Mouse (Mus musculus): ENCODE data around the gene Lpin1.
A peak's percentile ranks its signal among the peaks of the same experiment; 100 is the strongest.

The Lpin1 gene

DNA sequence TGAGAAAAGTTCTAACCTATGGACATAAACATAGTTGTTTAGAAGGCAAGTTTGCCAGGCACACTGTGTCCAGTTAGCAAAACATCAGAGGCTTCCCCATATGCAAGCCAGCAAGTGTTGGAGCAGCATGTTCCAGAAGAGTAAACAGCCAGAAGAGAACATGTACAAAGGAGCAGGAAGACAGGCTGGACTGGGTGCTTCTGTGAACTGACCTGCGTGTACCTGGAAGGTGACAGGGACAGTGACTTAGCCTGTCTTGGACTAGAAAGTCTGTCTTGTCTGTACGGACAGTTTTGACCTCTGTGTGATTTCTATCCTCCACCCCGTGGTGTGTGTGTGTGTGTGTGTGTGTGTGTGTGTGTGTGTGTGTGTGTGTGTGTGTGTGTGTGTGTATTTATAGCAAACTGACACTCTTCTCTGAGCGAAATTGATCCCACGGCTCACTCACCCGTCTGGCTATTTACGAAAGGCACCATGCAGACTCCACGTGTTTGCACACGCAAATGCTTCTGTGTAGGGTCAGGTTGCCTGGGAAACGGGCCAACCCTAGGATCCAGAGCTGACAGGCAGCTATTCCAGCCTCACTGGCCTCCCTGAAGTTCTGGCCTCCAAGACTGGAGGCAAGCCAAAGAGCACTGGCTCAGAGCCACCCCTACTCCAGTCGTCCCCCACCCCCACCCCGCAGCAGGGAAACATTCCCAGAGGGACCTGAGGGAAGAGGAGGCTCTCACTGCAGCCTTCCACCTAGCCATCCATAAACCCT lies 7.9 kb upstream of the Lpin1 start:
- peak; percentile 65 for DNase-seq

DNA sequence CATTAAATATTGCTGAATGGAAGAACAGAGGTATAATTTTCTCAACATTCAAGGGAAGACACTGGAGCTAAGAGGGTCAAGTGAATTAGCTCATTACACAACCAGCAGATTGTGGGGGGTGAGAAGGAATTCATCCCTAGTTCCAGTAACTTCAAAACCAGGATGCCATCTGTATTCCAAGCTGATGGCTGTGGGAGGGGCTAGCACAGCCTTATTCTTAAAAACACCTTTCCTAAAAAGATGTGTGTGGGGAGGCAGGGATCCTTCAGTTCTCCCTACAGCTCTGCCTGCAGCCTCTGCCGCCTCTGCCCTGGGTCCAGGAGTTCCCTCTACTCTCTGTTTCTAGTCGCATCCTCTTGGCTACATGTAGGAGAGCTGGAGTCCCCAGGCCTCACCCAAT lies 5.0 kb upstream of the Lpin1 start:
- DNase-seq, result no peak

DNA sequence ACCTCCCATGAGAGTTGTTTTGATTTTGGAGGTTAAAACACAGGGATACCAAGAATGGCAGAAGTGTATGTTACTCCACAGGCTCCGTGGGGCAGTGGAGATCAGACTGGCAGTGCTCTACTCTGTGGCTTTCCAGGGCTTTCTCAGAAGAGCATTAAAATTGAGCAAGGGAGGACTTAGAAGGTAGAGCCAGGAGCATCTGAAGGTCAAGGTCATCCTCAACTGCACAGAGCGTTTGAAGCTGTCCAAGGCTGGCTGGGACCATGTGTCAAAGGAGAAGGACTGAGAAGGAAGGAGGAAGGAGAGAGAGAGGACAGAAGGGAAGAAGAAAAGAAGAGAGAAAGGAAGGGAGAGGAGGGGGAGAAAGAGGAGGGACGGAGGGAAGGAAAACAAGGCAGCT lies 3.8 kb upstream of the Lpin1 start:
- DNase-seq, result no peak

DNA sequence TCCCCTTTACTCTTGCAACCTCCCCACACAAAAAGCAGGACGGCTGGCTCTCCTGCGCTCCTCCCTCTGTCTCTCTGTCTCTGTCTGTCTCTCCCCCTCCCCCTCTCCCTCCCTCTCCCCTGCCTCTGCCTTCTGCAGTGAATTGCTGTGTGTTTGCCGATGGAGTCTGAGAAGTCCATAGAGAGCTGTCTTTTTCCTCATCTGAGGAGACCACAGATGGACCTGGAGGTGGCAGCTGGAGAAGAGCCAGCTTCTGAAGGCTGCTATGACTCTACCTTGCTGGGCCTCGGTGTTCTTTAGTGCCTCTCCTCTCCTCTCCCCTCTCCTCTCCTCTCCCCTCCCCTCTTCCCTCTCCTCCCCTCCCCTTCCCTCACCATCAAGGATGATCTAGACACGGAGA lies 5.1 kb downstream of the Lpin1 start:
- DNase-seq, result no peak

DNA sequence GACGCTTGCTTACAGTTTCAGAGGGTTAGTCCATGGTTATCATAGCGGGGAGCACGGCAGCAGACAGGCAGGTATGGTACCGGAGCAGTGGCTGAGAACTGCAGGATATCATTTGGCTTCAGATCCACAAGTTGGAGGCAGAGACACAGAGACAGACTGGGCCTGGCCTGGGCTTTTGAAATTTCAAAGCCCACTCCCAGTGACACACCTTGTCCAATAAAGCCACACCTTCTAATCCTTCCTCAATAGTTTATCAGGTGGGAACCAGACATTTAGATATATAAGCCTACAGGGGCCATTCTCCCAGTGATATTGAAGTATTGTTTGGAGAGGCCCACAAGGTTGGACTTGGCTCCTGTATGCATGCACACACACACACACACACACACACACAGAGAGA lies 8.5 kb downstream of the Lpin1 start:
- no peak for DNase-seq

DNA sequence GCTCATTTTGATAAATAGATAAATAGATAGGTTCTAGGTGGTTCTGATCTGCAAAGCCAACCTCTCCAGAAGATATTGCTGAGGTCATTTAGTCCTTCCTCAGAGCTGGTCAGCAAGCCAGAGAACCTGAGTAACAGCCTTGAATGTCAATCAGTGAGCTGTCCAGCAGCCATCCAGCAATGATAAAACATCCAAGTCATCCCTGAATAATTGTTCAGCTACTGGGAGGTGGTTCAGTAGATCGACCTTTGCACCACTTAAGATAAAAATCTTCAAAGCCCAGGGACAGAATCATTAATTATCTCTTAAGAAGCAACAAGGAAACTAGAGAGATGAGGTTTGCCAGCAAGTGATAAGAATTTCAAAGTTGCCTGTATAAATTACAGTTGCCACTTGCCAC lies 10.4 kb downstream of the Lpin1 start:
- no peak for DNase-seq

DNA sequence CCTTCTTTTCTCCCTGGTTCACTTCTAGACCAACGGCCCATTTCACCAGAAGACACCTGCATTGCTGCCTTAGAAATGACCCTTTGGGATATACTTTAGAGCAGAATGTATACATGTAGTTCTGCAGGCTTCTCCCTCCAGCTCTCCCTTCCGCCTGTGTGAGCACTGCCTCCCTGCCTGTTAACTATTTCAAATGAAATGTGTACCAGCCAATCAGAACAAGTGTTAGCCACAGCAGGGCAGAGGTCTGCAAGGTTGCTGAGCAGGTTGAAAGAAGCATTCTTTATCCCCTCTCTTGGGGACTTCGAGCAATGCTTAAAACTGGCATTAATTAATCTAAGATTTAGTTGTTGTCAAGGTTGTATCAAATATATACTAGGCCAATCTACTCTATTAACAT lies 11.4 kb downstream of the Lpin1 start:
- DNase-seq, result no peak

DNA sequence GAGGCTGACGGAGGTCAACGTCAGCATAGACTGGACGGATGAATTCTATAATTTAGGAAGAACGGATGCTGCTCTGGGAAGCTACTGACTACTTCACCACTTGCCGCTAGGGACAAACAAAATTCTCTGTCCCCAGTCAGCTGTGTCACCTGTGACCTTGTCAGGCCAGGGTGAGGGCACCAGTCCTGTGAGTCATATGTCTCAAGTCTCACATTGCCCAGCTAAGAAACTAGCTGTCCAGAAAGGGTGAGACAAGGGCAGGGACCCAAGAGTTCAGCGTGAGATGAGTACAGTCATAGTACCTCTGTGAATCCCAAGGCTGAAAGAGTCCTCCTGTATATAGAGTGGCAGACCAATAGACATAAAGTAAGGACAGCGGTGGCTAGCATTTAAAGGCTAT lies 17.0 kb downstream of the Lpin1 start:
- DNase-seq, result no peak

DNA sequence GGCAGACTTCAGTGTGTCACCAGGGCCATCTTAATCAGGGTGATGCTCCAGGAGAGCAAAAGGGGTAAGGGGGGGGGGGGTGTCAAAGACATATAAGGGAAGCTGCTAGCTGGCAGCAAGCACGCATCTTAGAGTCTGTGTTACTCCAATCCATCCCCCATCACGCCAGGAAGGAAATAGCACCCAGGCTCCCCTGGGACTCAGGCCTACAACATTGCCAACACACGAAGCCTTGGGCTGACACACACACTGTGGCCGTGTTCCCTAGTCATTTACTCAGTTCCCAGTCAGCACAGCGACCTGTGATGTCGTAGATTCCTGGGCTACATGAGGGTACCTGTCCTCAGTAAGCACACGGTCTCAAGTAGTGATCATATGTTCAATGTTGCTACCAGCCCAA lies 17.8 kb downstream of the Lpin1 start:
- no peak for DNase-seq

DNA sequence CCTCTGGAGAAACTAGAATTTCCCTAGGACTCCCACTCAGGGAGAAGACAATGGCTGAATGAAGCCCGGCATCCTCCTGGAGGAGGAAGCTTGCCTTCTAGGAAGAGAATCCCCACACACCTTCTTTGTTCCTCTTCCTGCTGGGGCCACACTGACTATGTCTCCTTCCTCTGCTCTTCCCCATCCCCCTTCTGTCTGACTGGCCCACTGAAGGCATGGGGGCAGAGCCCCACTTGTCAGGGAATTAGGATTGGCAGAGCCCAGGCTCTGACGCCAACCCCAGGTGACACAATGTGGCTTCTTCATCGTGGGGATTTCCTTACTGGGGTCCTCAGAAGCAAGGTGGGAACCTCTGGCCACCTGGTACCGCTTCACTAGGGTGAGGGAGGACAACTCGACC lies 18.3 kb downstream of the Lpin1 start:
- DNase-seq, result no peak

DNA sequence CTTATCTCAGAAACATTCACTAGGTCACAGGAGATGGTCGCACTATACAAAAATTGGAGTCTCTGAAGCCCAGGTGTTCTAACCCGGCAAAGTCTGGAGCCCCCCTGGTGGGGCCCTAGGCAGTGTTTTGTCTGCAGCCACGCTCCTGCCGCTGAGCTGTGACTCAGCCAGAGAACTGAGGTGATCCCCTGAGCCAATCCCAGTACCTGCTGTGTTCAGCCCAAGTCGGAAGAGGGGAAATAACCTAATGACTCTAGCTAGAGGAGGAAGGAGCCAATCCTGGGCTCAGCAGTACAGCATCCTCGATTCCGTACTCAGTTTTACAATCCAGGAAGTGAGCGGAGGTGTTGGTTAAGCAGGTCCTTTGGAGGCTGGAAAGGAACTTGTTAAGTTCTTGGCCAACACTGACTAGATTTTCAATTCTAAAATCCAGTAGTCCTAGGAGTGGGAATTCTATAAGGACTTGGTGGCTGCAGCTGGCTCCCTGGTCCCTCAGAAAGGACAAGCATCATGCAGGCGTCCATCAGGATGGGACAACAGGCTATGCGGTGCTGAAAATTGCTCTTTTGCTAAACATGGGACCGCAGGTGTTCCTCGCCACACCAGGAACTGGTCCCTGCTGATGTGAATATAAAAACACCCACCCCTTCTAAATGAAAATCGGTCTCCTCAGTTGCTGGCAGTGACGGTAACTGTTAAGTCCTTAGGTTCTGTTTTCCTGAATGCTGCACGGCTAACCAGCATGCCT lies 19.1 kb downstream of the Lpin1 start:
- peak; percentile 82 for DNase-seq

DNA sequence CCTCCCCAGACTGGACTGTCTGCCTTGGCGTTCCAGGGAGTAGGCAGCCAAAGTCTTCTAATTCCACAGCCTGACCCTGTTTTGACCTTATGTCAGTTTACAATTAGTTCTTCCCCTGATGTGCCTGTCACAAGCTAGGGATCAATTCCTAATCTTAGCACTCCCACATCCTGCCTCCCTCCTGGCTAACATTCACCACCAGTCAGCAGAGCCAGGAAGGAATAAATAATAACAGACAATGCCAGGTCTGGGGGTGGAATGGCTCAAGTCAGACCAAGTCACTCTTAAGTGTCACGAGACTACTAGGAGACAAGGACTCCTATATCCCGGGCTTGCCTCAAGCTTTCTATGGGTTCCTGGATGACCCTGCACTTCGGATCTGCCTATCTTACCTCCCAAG lies 20.8 kb downstream of the Lpin1 start:
- DNase-seq, result no peak

DNA sequence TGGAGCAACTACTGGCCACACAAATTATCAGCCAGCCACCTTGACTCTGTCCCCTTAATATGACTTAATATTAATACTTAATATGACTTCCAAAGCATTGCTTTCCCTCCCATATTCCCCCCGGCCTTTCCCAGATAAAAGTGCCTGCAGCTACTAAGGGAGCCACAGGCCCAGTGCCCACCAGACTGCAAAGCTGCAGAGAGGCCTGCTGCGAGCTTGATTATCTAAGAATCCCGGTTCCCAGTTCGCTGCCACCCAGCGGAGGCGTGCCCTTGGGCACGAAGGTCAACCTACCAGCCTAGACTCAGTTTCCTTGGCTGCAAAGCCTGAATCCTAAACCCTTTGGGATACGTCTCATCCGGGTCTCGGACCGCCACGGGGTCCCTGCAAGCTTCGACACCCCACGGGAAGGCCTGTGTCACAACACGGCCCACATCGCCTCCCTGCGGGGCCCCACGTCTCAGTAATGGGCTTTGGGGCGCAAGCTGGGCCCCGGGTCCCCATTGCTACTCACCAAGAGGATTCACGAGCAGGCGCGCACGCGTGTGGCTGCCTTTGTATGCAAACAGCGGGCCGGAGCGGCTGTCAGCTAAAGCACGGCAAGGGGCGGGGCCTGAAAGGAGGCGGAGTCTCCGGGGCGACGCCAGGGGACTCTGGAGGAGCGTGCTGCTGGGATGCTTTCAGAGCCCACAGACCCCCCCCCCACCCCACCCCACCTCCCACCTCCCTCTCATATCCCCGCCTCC lies 21.4 kb downstream of the Lpin1 start:
- DNase-seq, result peak; percentile 94

DNA sequence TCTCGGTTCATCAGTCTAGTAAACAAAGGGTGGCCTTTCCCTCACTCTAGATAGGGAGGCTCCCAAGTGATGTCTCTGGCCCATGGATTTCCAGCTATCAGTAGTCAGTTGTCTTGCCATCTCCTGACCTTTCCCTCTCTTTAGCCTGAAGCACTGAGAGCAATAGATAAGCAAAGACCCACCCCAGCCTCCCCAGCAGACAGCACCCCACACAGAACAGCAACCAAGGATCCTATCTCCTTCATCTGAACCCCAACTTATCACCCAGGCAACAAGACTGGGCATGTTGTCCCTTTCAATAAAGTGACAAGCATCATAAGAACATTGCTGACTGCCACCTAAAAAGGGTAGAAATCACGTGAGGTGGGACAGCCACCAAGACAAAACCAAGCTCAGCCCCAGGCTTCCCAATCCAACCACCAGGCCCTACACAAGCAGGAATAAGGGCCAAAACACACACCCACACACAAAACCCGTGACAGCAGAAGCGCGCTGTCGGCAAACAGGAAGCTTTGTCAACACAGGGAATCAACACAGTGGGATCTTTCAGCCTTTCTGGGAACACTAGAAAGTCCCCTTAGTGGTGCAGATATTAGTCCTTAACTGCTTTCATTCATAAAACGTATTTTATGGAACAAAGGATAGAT lies 22.2 kb downstream of the Lpin1 start:
- peak; percentile 56 for DNase-seq

DNA sequence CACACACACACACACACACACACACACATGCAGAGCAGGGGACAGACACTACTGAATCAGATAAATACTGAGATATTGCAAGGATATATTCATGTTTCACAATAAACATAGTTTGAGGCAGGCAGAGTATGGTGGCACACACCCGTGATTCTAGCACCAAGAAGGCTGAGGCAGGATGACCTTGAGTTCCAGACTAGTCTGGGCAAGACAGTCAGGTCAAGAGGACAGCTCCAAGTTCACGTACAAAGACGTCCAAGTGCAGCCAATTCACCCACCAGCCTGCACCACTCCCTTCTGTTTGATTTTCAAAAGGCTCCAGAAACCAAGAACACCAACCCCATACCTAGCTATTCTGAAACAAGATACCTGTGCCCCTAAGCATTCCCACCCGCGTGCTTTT lies 23.0 kb downstream of the Lpin1 start:
- DNase-seq, result no peak

DNA sequence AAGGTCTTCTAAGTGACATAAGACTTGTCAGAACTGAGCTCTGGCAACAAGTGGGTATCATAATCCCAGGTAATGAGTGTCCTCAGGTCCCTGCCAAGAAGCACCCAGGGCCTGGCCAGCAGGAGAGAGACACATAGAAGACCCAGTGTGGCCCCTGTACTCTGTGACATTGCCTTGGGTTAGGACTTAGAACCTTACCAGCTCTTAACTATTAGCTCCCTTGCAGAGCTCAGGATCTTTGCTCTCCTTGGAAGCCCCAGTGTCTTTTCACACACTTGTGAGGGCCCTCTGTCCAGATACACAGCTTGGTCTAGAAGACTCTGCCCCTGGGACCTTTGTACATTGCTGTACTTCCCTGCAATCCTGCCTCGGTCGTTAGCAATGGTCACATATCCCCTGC lies 23.7 kb downstream of the Lpin1 start:
- DNase-seq, result no peak

DNA sequence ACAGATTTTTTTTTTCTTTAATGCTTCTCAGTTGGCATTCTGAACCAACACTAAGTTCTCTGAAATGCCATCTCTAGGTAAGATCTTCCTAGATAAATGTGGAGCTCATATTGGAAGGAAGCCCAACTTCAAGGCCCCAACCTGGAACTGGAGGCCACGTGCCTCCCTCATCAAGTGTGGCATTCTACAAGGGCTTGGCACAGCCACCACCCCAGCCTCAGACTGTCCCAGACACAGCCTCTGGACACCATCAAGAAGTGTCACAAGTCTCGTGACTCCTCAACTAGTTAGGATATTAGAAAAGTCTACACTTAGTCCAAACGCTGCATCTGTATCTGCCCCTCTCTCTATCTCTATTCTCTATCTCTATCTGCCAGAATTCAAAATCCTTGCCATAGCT lies 25.8 kb downstream of the Lpin1 start:
- no peak for DNase-seq

DNA sequence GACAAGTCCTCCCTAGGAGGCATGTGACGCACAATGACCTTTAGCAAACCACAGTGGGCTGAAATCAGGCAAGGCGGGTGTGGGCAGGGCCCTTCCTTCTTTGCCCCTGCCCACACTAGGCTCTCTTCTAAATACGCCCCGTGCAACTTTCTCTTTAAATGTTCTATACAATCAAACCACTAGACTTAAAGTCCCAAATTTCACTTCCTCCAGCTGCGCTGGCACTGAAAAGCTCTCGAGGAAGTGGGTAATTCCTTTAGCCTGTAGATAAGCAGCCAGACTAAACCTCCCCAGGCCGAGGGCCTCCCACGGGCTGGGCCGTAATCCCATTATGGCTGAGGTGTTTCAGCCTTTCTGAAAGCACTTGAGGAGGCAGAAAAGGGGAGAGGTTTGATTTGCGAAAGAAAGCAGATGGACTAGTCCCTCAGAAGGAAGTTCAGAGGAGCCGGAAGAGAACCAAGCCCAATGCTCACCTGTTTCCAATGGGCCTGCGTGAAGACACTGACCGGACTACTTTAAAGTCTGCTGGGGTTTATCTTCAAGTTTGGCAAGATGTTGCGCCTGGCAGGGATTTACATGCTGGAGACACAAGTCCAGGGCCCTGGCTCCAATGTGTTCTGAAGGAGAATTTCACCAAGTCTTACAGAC lies 26.6 kb downstream of the Lpin1 start:
- DNase-seq, result peak; percentile 47

DNA sequence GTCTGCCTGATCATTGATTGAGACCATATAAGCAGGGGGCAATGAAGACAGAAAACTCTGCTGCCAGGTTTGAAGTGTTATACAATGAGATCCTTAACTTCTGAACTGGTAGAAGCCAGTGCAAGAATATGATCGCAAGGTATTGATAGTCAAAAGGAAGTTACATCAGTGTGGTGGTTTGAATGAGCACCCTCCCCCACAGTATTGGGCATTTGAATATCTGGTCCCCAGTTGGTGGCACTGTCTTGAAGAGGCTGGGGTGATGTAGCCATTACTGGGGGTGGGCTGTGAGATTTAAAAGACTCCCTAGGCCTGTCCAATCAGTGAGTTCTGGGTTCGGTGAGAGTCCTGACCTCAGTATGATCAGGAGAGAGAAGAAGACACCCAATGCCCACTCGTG lies 27.5 kb downstream of the Lpin1 start:
- DNase-seq, result no peak

DNA sequence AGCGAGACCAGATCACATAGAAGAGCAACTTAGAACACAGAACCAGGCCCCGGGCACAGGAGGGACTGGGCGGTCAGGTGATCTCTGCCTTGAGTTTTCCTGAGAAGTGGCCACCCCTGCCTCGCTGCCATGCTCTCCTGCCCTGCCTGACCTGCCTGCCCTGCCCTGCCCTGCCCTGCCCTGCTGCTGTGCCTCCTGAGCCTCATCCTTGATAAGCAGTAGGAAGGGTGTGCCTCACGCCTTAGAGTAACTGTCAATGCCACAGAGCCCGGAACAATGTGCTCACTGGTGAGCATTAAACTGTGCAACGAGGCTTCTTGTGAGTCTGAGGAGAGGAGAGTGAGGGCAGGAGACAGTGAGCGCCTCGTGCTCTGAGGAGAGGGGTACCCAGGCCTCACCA lies 30.5 kb downstream of the Lpin1 start:
- peak; percentile 84 for DNase-seq

DNA sequence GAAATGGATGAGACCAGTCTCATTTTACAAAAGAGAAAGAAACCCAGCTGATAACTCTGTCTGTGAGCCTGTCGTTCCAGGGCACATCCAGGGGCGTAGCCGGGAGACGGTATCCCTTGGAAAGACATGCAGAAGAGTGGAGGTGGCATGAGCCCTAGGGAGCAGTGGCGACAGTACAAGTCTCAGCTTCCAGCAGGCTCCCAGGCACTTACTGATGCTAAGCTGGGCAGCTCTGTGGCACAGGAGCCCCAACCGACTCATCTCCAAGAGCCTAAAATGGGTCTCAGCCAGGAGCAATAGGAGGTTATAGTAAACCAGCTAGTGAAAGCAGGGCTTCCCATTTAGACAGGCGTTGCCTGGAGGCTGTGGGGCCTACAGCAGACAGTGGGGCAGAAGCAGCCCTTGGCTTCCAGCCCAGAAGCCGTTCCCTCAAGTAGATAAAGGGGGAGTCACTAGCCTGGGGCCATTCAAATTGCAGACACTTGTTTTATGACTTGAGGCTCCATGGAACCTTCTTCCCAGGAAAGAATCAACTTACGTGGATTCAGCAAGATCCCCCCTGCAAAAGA lies 33.0 kb downstream of the Lpin1 start:
- peak; percentile 56 for DNase-seq

DNA sequence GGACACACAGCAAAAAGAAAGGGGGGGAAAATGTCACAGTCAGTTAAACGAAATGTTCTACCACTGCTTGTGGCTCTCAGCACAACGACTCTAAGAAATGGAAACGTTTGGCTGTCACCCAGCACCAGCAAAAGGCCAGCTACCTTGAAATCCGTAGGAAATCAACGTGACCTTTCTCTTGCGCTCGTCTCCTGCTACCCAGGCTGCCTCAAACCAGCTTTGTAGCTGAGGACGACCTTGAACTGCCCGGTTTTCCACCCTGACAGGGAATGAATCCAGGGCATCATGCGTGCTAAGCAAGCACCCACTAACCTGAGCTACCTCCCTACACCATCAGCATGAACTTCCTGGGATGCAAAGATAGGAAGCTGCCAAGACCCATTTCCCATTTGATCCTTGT lies 39.5 kb downstream of the Lpin1 start:
- DNase-seq, result no peak

Measured in liver (tissue).